ENCODE assay signal across 7 mouse cellular contexts in genomic region chr2:143776448-143776847, GRCm38 (mm10).
DNase-seq lines count a peak whose midpoint lies in the region; ATAC-seq and TF ChIP-seq lines count a peak whose summit lies in the region.

No protein-coding gene starts in this region.

- ATAC-seq in kidney, postnatal 0 days (replicated peaks; ENCODE audit: low FRiP score, low read depth): no peak
- no peak for ATAC-seq in kidney, embryonic 15.5 days (replicated peaks; ENCODE audit: low FRiP score)

- no peak overlapping the region for H3K4me3 ChIP-seq in kidney, postnatal 0 days (replicated peaks; ENCODE audit: low read depth, low read length)
- H3K4me3 ChIP-seq in kidney, embryonic 15.5 days (replicated peaks): no peak overlapping the region

- DNase-seq in kidney, postnatal 0 days (ENCODE audit: low spot score): peak; percentile 68
- peak; percentile 63 for DNase-seq in ES-CJ7 (ENCODE audit: low read depth, low spot score)
- peak; percentile 20 to 49 for DNase-seq in adrenal gland, postnatal 36 days
- DNase-seq in forelimb bud, embryonic 11.5 days (ENCODE audit: low read depth, low spot score): peak; percentile 31
- peak; percentile 49 for DNase-seq in telencephalon, adult 2 months (ENCODE audit: low read depth, low spot score)
- no peak for DNase-seq in gastrocnemius, postnatal 25 days

- H3K9me3 ChIP-seq in kidney, postnatal 0 days (replicated peaks; ENCODE audit: low read length): no peaks in the 10 kb centered on the region; the same call in 1 of the 2 replicates
- H3K9me3 ChIP-seq in kidney, embryonic 15.5 days (replicated peaks): no peaks in the 10 kb centered on the region

- H3K27ac ChIP-seq in kidney, postnatal 0 days: no peak overlapping the region
- H3K27ac ChIP-seq in kidney, embryonic 15.5 days: no peak overlapping the region

- no peaks in the 10 kb centered on the region for H3K36me3 ChIP-seq in kidney, postnatal 0 days (ENCODE audit: insufficient read depth, low read length)
- no peaks in the 10 kb centered on the region for H3K36me3 ChIP-seq in kidney, embryonic 15.5 days

- no peak overlapping the region for H3K4me2 ChIP-seq in kidney, postnatal 0 days (ENCODE audit: low read length)
- no peak overlapping the region for H3K4me2 ChIP-seq in kidney, embryonic 15.5 days

- TF ChIP-seq CTCF in kidney, postnatal 0 days (IDR thresholded peaks at IDR 0.05; ENCODE audit: low read depth): peak; percentile 77

- WGBS in kidney, postnatal 0 days: 7% methylated on average over 4 of the region's 4 CpGs
- WGBS in kidney, embryonic 15.5 days: 7% methylated on average over 4 of the region's 4 CpGs

- H3K27me3 ChIP-seq in kidney, postnatal 0 days (ENCODE audit: insufficient read depth, low read length): no peaks in the 10 kb centered on the region
- H3K27me3 ChIP-seq in kidney, embryonic 15.5 days: no peaks in the 10 kb centered on the region

- no peaks in the 10 kb centered on the region for H3K4me1 ChIP-seq in kidney, postnatal 0 days (replicated peaks; ENCODE audit: insufficient read depth, low read length)
- H3K4me1 ChIP-seq in kidney, embryonic 15.5 days: no peaks in the 10 kb centered on the region

- no peak overlapping the region for H3K9ac ChIP-seq in kidney, postnatal 0 days (ENCODE audit: low read depth, low read length)
- H3K9ac ChIP-seq in kidney, embryonic 15.5 days: no peak overlapping the region
